Comparison of ENCODE assay signal across 15 mouse cellular contexts in the genomic region with DNA sequence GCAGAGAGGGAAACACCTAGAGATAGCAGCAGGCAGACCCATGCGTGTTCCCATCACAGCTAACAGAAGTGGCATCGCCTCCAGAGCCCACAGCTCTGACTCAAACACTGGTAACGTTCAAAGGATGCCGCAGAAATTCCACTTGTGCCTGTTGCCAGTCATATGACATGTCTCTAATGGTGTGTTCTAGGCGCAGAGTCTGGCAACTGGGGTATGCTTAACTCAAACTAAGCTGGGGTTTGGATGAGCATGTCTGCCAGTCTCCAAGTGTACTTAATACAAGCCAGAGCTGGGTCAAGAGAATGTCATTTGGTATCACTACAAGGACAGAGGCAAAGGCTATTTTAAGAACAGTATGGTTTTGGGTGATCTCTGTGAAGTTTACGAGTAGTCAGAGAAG.
DNase-seq lines count a peak whose midpoint lies in the region; ATAC-seq lines count a peak whose summit lies in the region.
"Had no signal": no experiment of that assay in that cellular context is flagged by ENCODE, and none has a peak within 500 bp of the region (broad histone marks: within the 10 kb centered on the region; RNA-seq: fewer than 3 reads in every experiment).

No protein-coding gene starts in this region.

- 0 out of 2 replicates have a peak overlapping the region, but pooled peaks have one; percentile 4 for H3K27ac ChIP-seq in neural tube, embryonic 13.5 days (replicated peaks)
- H3K27ac ChIP-seq in neural tube, embryonic 15.5 days (replicated peaks), result no peak overlapping the region
- H3K27ac ChIP-seq in heart, embryonic 10.5 days, result peak overlapping the region; percentile 60
- H3K27ac ChIP-seq in liver, embryonic 11.5 days (ENCODE audit: low read depth, low read length), result no peak overlapping the region
- H3K27ac ChIP-seq: lung, embryonic 15.5 days had no signal

- no peaks in the 10 kb centered on the region for H3K36me3 ChIP-seq in neural tube, embryonic 13.5 days
- no peaks in the 10 kb centered on the region for H3K36me3 ChIP-seq in neural tube, embryonic 15.5 days
- H3K36me3 ChIP-seq in heart, embryonic 10.5 days, result no peaks in the 10 kb centered on the region
- no peaks in the 10 kb centered on the region for H3K36me3 ChIP-seq in liver, embryonic 11.5 days (ENCODE audit: control insufficient read depth, insufficient read depth, low read length)
- H3K36me3 ChIP-seq: lung, embryonic 15.5 days had no signal

- H3K4me1 ChIP-seq in neural tube, embryonic 13.5 days (replicated peaks), result no peaks in the 10 kb centered on the region
- no peaks in the 10 kb centered on the region for H3K4me1 ChIP-seq in neural tube, embryonic 15.5 days
- peaks cover 32% of the 10 kb centered on the region; the same call in 1 of the 2 replicates for H3K4me1 ChIP-seq in heart, embryonic 10.5 days
- H3K4me1 ChIP-seq in liver, embryonic 11.5 days (replicated peaks; ENCODE audit: control insufficient read depth, insufficient read depth, low read length), result no peaks in the 10 kb centered on the region
- H3K4me1 ChIP-seq: lung, embryonic 15.5 days had no signal

- intact Hi-C loops in heart, postnatal 25 days (cut with DNase I), result loop anchor here (5.0 kb wide), 1 partner anchor 130 kb away; no protein-coding TSS in a partner anchor

- H3K27me3 ChIP-seq in neural tube, embryonic 13.5 days, result no peaks in the 10 kb centered on the region
- H3K27me3 ChIP-seq in neural tube, embryonic 15.5 days (replicated peaks), result no peaks in the 10 kb centered on the region
- no peaks in the 10 kb centered on the region for H3K27me3 ChIP-seq in heart, embryonic 10.5 days (ENCODE audit: insufficient read depth, poor library complexity, severe bottlenecking)
- no peaks in the 10 kb centered on the region for H3K27me3 ChIP-seq in liver, embryonic 11.5 days (replicated peaks; ENCODE audit: control insufficient read depth, insufficient read depth, low read length)
- H3K27me3 ChIP-seq: CH12.LX; lung, embryonic 15.5 days had no signal

- no peak overlapping the region for H3K4me3 ChIP-seq in neural tube, embryonic 13.5 days
- H3K4me3 ChIP-seq in neural tube, embryonic 15.5 days (replicated peaks), result no peak overlapping the region
- no peak overlapping the region for H3K4me3 ChIP-seq in heart, embryonic 10.5 days
- H3K4me3 ChIP-seq in liver, embryonic 11.5 days (ENCODE audit: low read depth, low read length), result no peak overlapping the region
- H3K4me3 ChIP-seq: erythroblast, embryonic 14.5 days; lung, embryonic 15.5 days had no signal

- no peak overlapping the region for H3K4me2 ChIP-seq in neural tube, embryonic 13.5 days
- H3K4me2 ChIP-seq in neural tube, embryonic 15.5 days, result no peak overlapping the region
- no peak overlapping the region for H3K4me2 ChIP-seq in liver, embryonic 11.5 days
- H3K4me2 ChIP-seq: lung, embryonic 15.5 days had no signal

- no peak for ATAC-seq in neural tube, embryonic 13.5 days (ENCODE audit: low read depth)
- no peak for ATAC-seq in neural tube, embryonic 15.5 days (ENCODE audit: low FRiP score)
- no peak for ATAC-seq in liver, embryonic 11.5 days (replicated peaks; ENCODE audit: low FRiP score)
- ATAC-seq: inflammation-experienced regulatory T-cells, adult 6 months; midbrain, embryonic 16.5 days had no signal

- 89% methylated on average over 6 of the region's 6 CpGs for WGBS in neural tube, embryonic 13.5 days
- WGBS in neural tube, embryonic 15.5 days, result 85% methylated on average over 6 of the region's 6 CpGs
- WGBS in heart, embryonic 10.5 days, result 36% methylated on average over 6 of the region's 6 CpGs
- 66% methylated on average over 6 of the region's 6 CpGs for WGBS in liver, embryonic 11.5 days

- peak; percentile 81 for DNase-seq in heart, embryonic 10.5 days (ENCODE audit: low spot score)
- peak; percentile 4 for DNase-seq in heart, postnatal 25 days (ENCODE audit: low spot score)
- no peak for DNase-seq in liver, embryonic 11.5 days (ENCODE audit: low spot score)
- no peak for DNase-seq in retina, embryonic 14.5 days (ENCODE audit: low spot score)
- DNase-seq in right cerebral cortex, postnatal 36 days (ENCODE audit: low spot score in 2 of 2), result no peak
- DNase-seq: cerebellum, adult 11 months; liver; thymus, adult 18-20 months had no signal

- H3K9me3 ChIP-seq in neural tube, embryonic 13.5 days, result no peaks in the 10 kb centered on the region
- H3K9me3 ChIP-seq in neural tube, embryonic 15.5 days (replicated peaks), result no peaks in the 10 kb centered on the region
- no peaks in the 10 kb centered on the region for H3K9me3 ChIP-seq in heart, embryonic 10.5 days
- H3K9me3 ChIP-seq in liver, embryonic 11.5 days (ENCODE audit: control insufficient read depth, low read length), result no peaks in the 10 kb centered on the region
- H3K9me3 ChIP-seq: lung, embryonic 15.5 days had no signal

- no peak overlapping the region for H3K9ac ChIP-seq in neural tube, embryonic 13.5 days
- H3K9ac ChIP-seq in neural tube, embryonic 15.5 days (replicated peaks), result no peak overlapping the region
- no peak overlapping the region for H3K9ac ChIP-seq in liver, embryonic 11.5 days (ENCODE audit: low read depth, low read length)
- H3K9ac ChIP-seq: lung, embryonic 15.5 days had no signal

Comparison
In these comparisons a context has a peak if more than half of its experiments do, and no peak if none do; other contexts are left out.
1. H3K27ac ChIP-seq: peak in neural tube, embryonic 13.5 days (single experiment) and heart, embryonic 10.5 days (single experiment); none in neural tube, embryonic 15.5 days (single experiment) and liver, embryonic 11.5 days (single experiment).
2. DNase-seq: peak in heart, embryonic 10.5 days (single experiment) and heart, postnatal 25 days (single experiment); none in liver, embryonic 11.5 days (single experiment), retina, embryonic 14.5 days (single experiment) and right cerebral cortex, postnatal 36 days (0 of 2).